Mouse (Mus musculus) MEL (cell line): ENCODE data around the gene Cbx4. TPM values are rescaled to one million over a fixed set of nuclear protein-coding genes. Genes with fewer than 3 reads are reported as not detected.

Source experiments
- DNase-seq: peaks from one replicate; pipeline ENCODE4 v3.0.0; 2011; ENCODE audit warnings: low read depth, low spot score
- H3K27ac ChIP-seq: 2 replicates; pipeline ENCODE4 v1.5.1; 2012; ENCODE audit warnings: low read depth, mild to moderate bottlenecking, control low read depth, low read length, moderate library complexity; ENCODE audit not compliant: control insufficient read depth
- H3K27me3 ChIP-seq, 2 experiments: fragments of 150-350 bp in 1 of 2; sonication (generic) in 1 of 2; 2 replicates each; pipeline ENCODE4 v1.6.1; 2012; ENCODE audit warnings: low read length in 2 of 2, mild to moderate bottlenecking in 2 of 2, improper control_type of control experiment in 1 of 2, moderate library complexity in 1 of 2; ENCODE audit not compliant: insufficient read depth in 2 of 2, control insufficient read depth in 1 of 2
- H3K36me3 ChIP-seq, 2 experiments: 2 replicates each; pipeline ENCODE4 v1.6.1; 2012 to 2014; ENCODE audit warnings: low read length in 2 of 2, improper control_type of control experiment in 1 of 2, inconsistent platforms in 1 of 2, mild to moderate bottlenecking in 1 of 2; ENCODE audit not compliant: insufficient read depth in 2 of 2, control insufficient read depth in 1 of 2
- H3K4me1 ChIP-seq, 2 experiments: fragments of 150-350 bp in 1 of 2; sonication (generic) in 1 of 2; 2 replicates each; pipeline ENCODE4 v1.6.1; 2012; ENCODE audit warnings: low read length in 2 of 2, improper control_type of control experiment in 1 of 2, mild to moderate bottlenecking in 1 of 2; ENCODE audit not compliant: insufficient read depth in 2 of 2, control insufficient read depth in 1 of 2
- H3K4me3 ChIP-seq, 2 experiments: fragments of 150-350 bp in 1 of 2; sonication (generic) in 1 of 2; 2 replicates each; pipeline ENCODE4 v1.5.1; 2012; ENCODE audit warnings: low read depth in 2 of 2, low read length in 2 of 2, mild to moderate bottlenecking in 2 of 2, moderate library complexity in 2 of 2, control low read depth in 1 of 2, improper control_type of control experiment in 1 of 2; ENCODE audit not compliant: control insufficient read depth in 1 of 2, insufficient read depth in 1 of 2
- H3K79me2 ChIP-seq: 2 replicates; pipeline ENCODE4 v1.6.1; 2012; ENCODE audit warnings: mild to moderate bottlenecking, low read length, moderate library complexity; ENCODE audit not compliant: control insufficient read depth, poor library complexity, insufficient read depth
- H3K9ac ChIP-seq: 2 replicates; pipeline ENCODE4 v1.6.1; 2012; ENCODE audit warnings: low read depth, mild to moderate bottlenecking, control low read depth, low read length, moderate library complexity; ENCODE audit not compliant: control insufficient read depth, poor library complexity, severe bottlenecking
- H3K9me3 ChIP-seq: fragments of 150-350 bp; sonication (generic); replicated peaks from 2 replicates; pipeline ENCODE4 v1.6.1; 2012; ENCODE audit warnings: mild to moderate bottlenecking, low read length, improper control_type of control experiment, moderate library complexity; ENCODE audit not compliant: insufficient read depth
- E2F4 ChIP-seq: IDR thresholded peaks from 2 replicates; pipeline ENCODE4 v1.6.1; 2011; ENCODE audit warnings: low read depth, low read length, improper control_type of control experiment, borderline replicate concordance
- MAFK ChIP-seq: IDR thresholded peaks from 2 replicates; pipeline ENCODE4 v1.6.1; 2011; ENCODE audit warnings: low read depth, mild to moderate bottlenecking, low read length, improper control_type of control experiment, borderline replicate concordance
- MAX ChIP-seq: IDR thresholded peaks from 2 replicates; pipeline ENCODE4 v1.6.1; 2011; ENCODE audit warnings: low read length, improper control_type of control experiment
- MYC ChIP-seq: IDR thresholded peaks from 2 replicates; pipeline ENCODE4 v1.6.1; 2011; ENCODE audit warnings: low read depth, mild to moderate bottlenecking, low read length, improper control_type of control experiment, moderate library complexity
- POLR2A ChIP-seq, 2 experiments: IDR thresholded peaks; 2 replicates each; pipeline ENCODE4 v1.6.1; 2011 to 2012; ENCODE audit warnings: low read length in 2 of 2, mild to moderate bottlenecking in 2 of 2, control low read depth in 1 of 2, improper control_type of control experiment in 1 of 2, low read depth in 1 of 2, moderate library complexity in 1 of 2; ENCODE audit not compliant: control insufficient read depth in 1 of 2, insufficient read depth in 1 of 2, poor library complexity in 1 of 2
- POLR2AphosphoS2 ChIP-seq: IDR thresholded peaks from 2 replicates; pipeline ENCODE4 v1.6.1; 2011; ENCODE audit warnings: low read length, improper control_type of control experiment
- RAD21 ChIP-seq: IDR thresholded peaks from 2 replicates; pipeline ENCODE4 v1.6.1; 2011; ENCODE audit warnings: mild to moderate bottlenecking, low read depth, low read length, improper control_type of control experiment
- RCOR1 ChIP-seq: IDR thresholded peaks from 2 replicates; pipeline ENCODE4 v1.6.1; 2012; ENCODE audit warnings: low read depth, mild to moderate bottlenecking, inconsistent platforms, low read length, improper control_type of control experiment
- SIN3A ChIP-seq: IDR thresholded peaks from 2 replicates; pipeline ENCODE4 v1.6.1; 2012; ENCODE audit warnings: low read length, improper control_type of control experiment, inconsistent platforms
- SMC3 ChIP-seq: IDR thresholded peaks from 2 replicates; pipeline ENCODE4 v1.6.1; 2011; ENCODE audit warnings: low read depth, low read length, improper control_type of control experiment
- TBP ChIP-seq: IDR thresholded peaks from 2 replicates; pipeline ENCODE4 v1.8.0; 2011; ENCODE audit warnings: low read depth, low read length, improper control_type of control experiment
- UBTF ChIP-seq: IDR thresholded peaks from 2 replicates; pipeline ENCODE4 v1.6.1; 2012; ENCODE audit warnings: low read depth, mild to moderate bottlenecking, inconsistent platforms, low read length, improper control_type of control experiment, moderate library complexity, borderline replicate concordance; ENCODE audit not compliant: insufficient read depth
- USF1 ChIP-seq: IDR thresholded peaks from 2 replicates; pipeline ENCODE4 v1.6.1; 2014; ENCODE audit warnings: low read depth, mild to moderate bottlenecking, inconsistent platforms, low read length, improper control_type of control experiment, moderate library complexity
- ZC3H11A ChIP-seq: IDR thresholded peaks from 2 replicates; pipeline ENCODE4 v1.6.1; 2012; ENCODE audit warnings: low read depth, mild to moderate bottlenecking, inconsistent platforms, low read length, improper control_type of control experiment
- polyA plus RNA-seq, 2 experiments: library from polyadenylated mRNA; stranded (reverse) in 1 of 2; unstranded in 1 of 2; fragments of >175 nt in 1 of 2; fragments of >200 nt in 1 of 2; gene quantifications; 2 replicates each; pipeline versions ENCODE4 v1.2.1 to v1.2.4; 2012; ENCODE audit warnings: low replicate concordance in 2 of 2, low read depth in 1 of 2; ENCODE audit not compliant: insufficient read length in 2 of 2, insufficient read depth in 1 of 2, missing spikeins in 1 of 2
- total RNA-seq: library from RNA; depleted of rRNA; stranded (reverse); fragments of 300-350 nt; gene quantifications from 2 replicates; pipeline ENCODE4 v1.2.3, GENCODE M21; 2012

The Cbx4 gene
- total and polyA plus RNA-seq, 3 experiments, result 8.0 to 22.6 TPM; not detected in 1

DNA sequence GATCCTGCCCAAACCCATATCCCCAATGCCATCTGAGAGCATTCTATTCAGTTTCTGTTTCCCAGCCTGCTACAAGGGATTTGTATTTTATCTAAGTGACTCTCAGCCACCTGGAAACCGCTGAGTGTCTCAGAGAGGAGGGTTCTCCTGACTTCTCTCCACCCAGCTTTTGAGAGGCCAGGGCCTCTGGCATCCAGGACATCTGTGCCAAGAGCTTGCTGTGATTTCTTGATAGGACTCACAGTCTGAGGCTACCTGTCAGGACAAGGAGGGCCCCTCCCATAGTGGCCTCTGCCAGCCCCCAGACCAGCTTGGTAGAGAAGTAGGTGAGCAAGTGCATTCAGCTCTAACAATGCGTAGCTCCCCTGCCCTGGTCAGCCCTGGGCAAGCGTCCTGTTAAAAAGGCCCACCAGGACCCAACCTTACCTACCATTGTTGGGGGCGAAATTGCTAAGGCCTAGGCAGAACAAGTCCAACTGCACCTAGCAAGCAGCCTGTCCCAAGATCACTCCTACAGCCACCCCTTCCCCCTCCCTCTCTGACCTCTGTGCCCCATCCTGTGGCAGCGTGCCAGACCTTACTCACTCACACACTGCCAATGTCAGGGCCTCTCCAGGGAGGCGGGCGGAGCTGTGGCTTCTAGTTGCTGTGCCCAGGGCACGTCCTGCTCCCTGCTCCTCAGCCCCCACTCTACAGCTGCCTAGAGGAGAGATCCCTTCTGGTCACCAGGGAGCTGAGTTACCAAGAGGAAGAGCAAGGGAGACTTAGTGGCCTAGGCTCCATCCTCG is 41.9 kb upstream of the Cbx4 start:
- Histone ChIP-seq H3K9ac (no peak overlapping the region), H3K9me3 (no peaks in the 10 kb centered on the region), H3K27me3 (no peaks in the 10 kb centered on the region), H3K4me3 (no peak overlapping the region), H3K36me3 (no peaks in the 10 kb centered on the region), H3K27ac (no peak overlapping the region), H3K4me1 (peaks cover 0 to 6% of the 10 kb centered on the region in 2 experiments; a peak in 2 of 4 replicates), H3K79me2 (no peaks in the 10 kb centered on the region)
- TF ChIP-seq TBP (no peak), UBTF (no peak), ZC3H11A (no peak), RAD21 (no peak), POLR2AphosphoS2 (no peak), SIN3A (no peak), MAX (no peak), USF1 (no peak), E2F4 (no peak), RCOR1 (no peak)
- no peak for DNase-seq

DNA sequence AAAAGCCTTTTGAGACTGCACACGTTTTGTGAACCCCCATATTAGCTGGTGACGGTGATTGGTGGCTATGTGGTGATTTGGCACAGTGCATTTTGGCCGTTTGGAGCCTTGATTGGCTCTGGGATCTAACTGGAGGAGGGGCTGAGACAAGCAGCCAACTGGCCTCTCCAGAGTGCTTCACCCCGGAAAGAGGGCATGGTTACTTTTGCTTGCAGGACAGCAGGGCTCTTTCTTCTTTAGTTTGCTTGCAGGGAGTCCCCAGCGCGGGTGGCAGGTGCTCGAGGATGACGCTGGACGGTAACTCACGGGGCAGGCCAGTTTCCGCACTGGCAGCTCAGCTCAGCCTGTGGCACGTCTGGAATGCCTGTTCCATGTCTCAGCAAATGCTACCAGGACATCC is 41.1 kb upstream of the Cbx4 start:
- DNase-seq, result peak; percentile 72
- Histone ChIP-seq H3K4me1 (peaks cover 0 to 6% of the 10 kb centered on the region in 2 experiments; a peak in 2 of 4 replicates), H3K9me3 (no peaks in the 10 kb centered on the region), H3K27me3 (no peaks in the 10 kb centered on the region), H3K36me3 (no peaks in the 10 kb centered on the region), H3K79me2 (no peaks in the 10 kb centered on the region), H3K9ac (no peak overlapping the region), H3K4me3 (no peak overlapping the region)
- no peak for TF ChIP-seq POLR2A (IDR thresholded peaks at IDR 0.05; ENCODE audit: control insufficient read depth in 1 of 2, insufficient read depth in 1 of 2, low read depth in 1 of 2, low read length in 2 of 2, poor library complexity in 1 of 2)
- no peak for TF ChIP-seq MAFK
- TF ChIP-seq MYC, result no peak
- no peak for TF ChIP-seq USF1
- TF ChIP-seq SMC3, result no peak
- TF ChIP-seq, all 39 proteins: peak for 0
- no peak overlapping the region for H3K27ac ChIP-seq
